Mouse (Mus musculus) heart, postnatal 0 days (tissue): ENCODE results near the gene Gpr39. TPM values are rescaled to one million over a fixed set of nuclear protein-coding genes. Genes with fewer than 3 reads are reported as not detected.

Source experiments
- ATAC-seq: fragments of 200-750 bp; cut with Nextera tagmentation; 2 replicates; pipeline ENCODE4 v1.8.0; 2017; ENCODE audit warnings: low read depth, moderate number of reproducible peaks, moderate library complexity; ENCODE audit not compliant: insufficient read depth
- DNase-seq: peaks from one replicate; pipeline ENCODE4 v3.0.0-alpha.2; 2016; ENCODE audit warnings: low spot score
- H3K27ac ChIP-seq: fragments of 300-500 bp; sonication (generic); 2 replicates; pipeline ENCODE4 v1.5.1; 2014; ENCODE audit warnings: low read depth, mild to moderate bottlenecking
- H3K27me3 ChIP-seq: fragments of 300-500 bp; sonication (generic); 2 replicates; pipeline ENCODE4 v1.6.1; 2014; ENCODE audit warnings: low read length, mixed read lengths; ENCODE audit not compliant: control insufficient read depth, insufficient read depth
- H3K36me3 ChIP-seq: fragments of 300-500 bp; sonication (generic); replicated peaks from 2 replicates; pipeline ENCODE4 v1.6.1; 2014; ENCODE audit warnings: low read length, mixed read lengths; ENCODE audit not compliant: control insufficient read depth, insufficient read depth
- H3K4me1 ChIP-seq: fragments of 300-500 bp; sonication (generic); 2 replicates; pipeline ENCODE4 v1.6.1; 2014; ENCODE audit warnings: antibody characterized with exemption; ENCODE audit not compliant: control insufficient read depth, insufficient read depth
- H3K4me2 ChIP-seq: fragments of 300-500 bp; sonication (generic); 2 replicates; pipeline ENCODE4 v1.6.1; 2014; ENCODE audit warnings: low read depth, mild to moderate bottlenecking, low read length, moderate library complexity
- H3K4me3 ChIP-seq: fragments of 300-500 bp; sonication (generic); 2 replicates; pipeline ENCODE4 v1.5.1; 2014; ENCODE audit warnings: low read depth, low read length
- H3K9ac ChIP-seq: fragments of 300-500 bp; sonication (generic); replicated peaks from 2 replicates; pipeline ENCODE4 v1.6.1; 2014; ENCODE audit warnings: low read depth, low read length, mixed read lengths
- H3K9me3 ChIP-seq: fragments of 300-500 bp; sonication (generic); replicated peaks from 2 replicates; pipeline ENCODE4 v1.6.1; 2016; ENCODE audit warnings: low read length; ENCODE audit not compliant: control insufficient read depth
- CTCF ChIP-seq: IDR thresholded peaks from 2 replicates; pipeline ENCODE4 v1.5.1; 2016; ENCODE audit warnings: antibody characterized with exemption, control low read depth, low read depth
- EP300 ChIP-seq: IDR thresholded peaks from 2 replicates; pipeline ENCODE4 v1.6.1; 2016; ENCODE audit warnings: antibody characterized with exemption, low read depth
- WGBS: fragments of 180-500 bp; shearing (Covaris S2); extraction: QIAGEN DNeasy Blood & Tissue Kit; methylation state at CpG from one replicate; pipeline ENCODE4 v1.1.7; 2014; 5-methylcytosine and 5-hydroxymethylcytosine counted together
- polyA plus RNA-seq: library from polyadenylated mRNA; unstranded; fragments of >200 nt; fragmentation: Nextera tagmentation; extraction: Ambion mirVana; gene quantifications from 2 replicates; pipeline ENCODE4 v1.2.1, GENCODE M21; 2015
- total RNA-seq: library from RNA; depleted of rRNA; stranded (reverse); fragments of >200 nt; gene quantifications from 2 replicates; pipeline ENCODE4 v1.2.3, GENCODE M21; 2014; ENCODE audit warnings: low replicate concordance

Gene Gpr39
- total and polyA plus RNA-seq, 2 experiments from 2014 or later: 0.27 to 1.1 TPM

DNA sequence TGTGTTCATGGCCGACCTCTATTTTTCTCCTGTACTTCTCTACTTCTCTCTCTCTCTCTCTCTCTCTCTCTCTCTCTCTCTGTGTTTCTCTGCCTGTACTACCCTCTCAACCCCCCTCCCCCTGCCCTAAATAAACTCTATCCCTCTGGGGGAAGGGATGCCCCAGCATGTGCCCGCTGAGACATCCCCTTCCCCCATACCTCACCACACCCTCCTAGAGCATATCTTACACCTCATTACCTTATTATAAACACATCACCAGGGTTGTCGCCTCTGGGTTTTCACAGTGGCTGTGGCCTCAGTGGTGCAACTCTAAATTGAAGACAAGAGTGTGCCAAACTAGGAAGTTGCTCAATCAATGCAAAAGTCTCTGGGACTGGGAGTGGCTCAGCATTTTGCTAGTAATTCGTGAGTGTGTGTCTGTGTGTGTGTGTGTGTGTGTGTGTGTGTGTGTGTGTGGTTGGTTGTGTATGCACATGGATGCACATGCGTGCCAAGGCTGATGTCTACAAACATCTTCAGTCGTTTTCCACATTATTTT is 52.3 kb downstream of the Gpr39 start:
- no peaks in the 10 kb centered on the region for H3K4me1 ChIP-seq
- TF ChIP-seq CTCF (no peak), EP300 (no peak)
- no peak overlapping the region for H3K9ac ChIP-seq
- no peak overlapping the region for H3K27ac ChIP-seq
- H3K27me3 ChIP-seq: no peaks in the 10 kb centered on the region
- no peaks in the 10 kb centered on the region for H3K36me3 ChIP-seq
- ATAC-seq: no peak
- 69% methylated on average over 6 of the region's 6 CpGs for WGBS
- H3K4me2 ChIP-seq: no peak overlapping the region
- no peak for DNase-seq
- no peak overlapping the region for H3K4me3 ChIP-seq
- H3K9me3 ChIP-seq: no peaks in the 10 kb centered on the region

DNA sequence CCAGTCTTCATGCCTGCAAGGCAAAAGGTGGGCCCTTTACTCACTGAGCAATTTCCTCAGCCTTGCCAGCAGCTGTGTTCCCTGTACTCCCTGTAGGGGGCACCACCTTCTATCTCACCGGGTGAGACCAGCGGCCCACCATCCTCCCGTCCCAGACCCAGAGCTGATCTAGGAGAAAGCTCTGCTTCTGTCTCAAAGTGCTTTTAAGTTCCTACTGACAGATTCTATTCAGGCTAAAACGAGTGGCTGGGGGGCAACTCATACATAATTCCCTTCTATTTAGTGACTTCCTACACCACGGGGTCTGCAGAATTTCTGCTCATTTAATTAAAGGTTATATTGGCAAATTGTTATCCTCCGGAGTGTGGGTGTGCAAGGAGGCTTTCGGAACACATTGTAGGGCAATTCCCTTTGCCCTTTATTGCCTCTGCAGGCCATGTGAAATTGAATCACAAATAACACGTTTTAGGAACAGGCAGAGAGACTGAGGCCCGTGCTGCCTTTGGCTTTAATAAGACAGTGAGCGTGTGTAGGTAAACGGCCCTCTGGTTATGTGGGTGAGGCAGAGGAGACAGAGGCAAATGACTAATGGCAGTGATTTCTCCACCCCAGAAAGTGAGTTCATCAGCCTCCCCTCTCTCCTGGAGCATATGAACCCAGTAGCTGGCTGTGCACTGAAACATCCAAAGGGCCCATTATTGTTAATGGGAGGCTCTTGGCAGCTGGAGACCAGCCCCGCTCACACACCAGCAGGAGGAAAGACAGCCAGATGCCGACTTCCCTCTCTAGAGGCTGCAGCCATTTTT is 53.1 kb downstream of the Gpr39 start:
- no peaks in the 10 kb centered on the region for H3K27me3 ChIP-seq
- H3K4me3 ChIP-seq: no peak overlapping the region
- DNase-seq: no peak
- ATAC-seq: no peak
- H3K9me3 ChIP-seq: no peaks in the 10 kb centered on the region
- WGBS: 73% methylated on average over 13 of the region's 13 CpGs
- H3K4me1 ChIP-seq: no peaks in the 10 kb centered on the region
- TF ChIP-seq EP300 (no peak), CTCF (peak; percentile 5; the same call in 1 of the 2 replicates)
- no peak overlapping the region for H3K9ac ChIP-seq
- H3K27ac ChIP-seq: no peak overlapping the region
- no peak overlapping the region for H3K4me2 ChIP-seq
- H3K36me3 ChIP-seq: no peaks in the 10 kb centered on the region

DNA sequence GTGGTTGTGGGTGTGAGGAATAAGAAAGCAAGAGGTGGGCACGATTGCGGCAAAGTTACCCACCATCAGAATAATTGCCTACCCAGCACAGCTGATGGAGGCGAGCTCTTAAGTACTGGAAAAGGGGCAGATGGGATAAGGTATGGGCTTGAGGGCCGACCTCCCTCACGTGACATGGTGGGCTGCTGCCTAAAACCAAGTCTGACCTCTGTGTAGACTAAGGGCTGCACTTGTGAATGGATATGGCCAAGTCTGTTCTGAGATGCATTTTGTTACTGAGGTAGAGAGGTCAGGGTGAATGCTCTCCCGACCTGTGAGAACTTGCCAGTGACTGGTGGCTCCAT is 53.7 kb downstream of the Gpr39 start:
- H3K4me1 ChIP-seq: no peaks in the 10 kb centered on the region
- no peak overlapping the region for H3K27ac ChIP-seq
- H3K4me2 ChIP-seq: no peak overlapping the region
- no peaks in the 10 kb centered on the region for H3K27me3 ChIP-seq
- H3K9ac ChIP-seq: no peak overlapping the region
- DNase-seq (no peak), ATAC-seq (no peak)
- TF ChIP-seq EP300 (no peak), CTCF (no peak)
- H3K9me3 ChIP-seq: no peaks in the 10 kb centered on the region
- no peak overlapping the region for H3K4me3 ChIP-seq
- 75% methylated on average over 6 of the region's 6 CpGs for WGBS
- no peaks in the 10 kb centered on the region for H3K36me3 ChIP-seq

DNA sequence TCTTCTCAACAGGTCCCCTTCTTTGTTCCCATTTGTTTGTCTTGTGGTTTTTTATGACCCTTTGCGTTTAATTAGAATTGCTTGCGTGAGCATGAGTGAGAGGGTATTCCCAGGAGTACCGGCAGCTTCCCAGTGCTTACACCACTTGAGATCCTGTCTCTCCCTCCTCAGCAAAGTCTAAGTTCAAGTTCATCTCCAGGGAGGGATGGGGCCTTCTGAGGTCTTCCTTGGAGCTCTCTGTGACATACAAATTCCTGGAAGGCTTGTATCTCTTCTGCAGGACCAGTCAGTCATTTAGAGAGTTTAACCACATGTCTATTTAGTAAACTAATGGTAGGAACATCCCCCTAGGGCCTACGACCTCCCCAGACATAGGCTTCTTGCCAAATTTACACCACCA is 55.1 kb downstream of the Gpr39 start:
- DNase-seq (no peak), ATAC-seq (no peak)
- no peaks in the 10 kb centered on the region for H3K27me3 ChIP-seq
- no peak overlapping the region for H3K4me3 ChIP-seq
- H3K4me1 ChIP-seq: no peaks in the 10 kb centered on the region
- TF ChIP-seq EP300 (no peak), CTCF (no peak)
- H3K36me3 ChIP-seq: no peaks in the 10 kb centered on the region
- H3K4me2 ChIP-seq: no peak overlapping the region
- H3K9ac ChIP-seq: no peak overlapping the region
- no peak overlapping the region for H3K27ac ChIP-seq
- no peaks in the 10 kb centered on the region for H3K9me3 ChIP-seq
- WGBS: 73% methylated on average over 4 of the region's 4 CpGs

DNA sequence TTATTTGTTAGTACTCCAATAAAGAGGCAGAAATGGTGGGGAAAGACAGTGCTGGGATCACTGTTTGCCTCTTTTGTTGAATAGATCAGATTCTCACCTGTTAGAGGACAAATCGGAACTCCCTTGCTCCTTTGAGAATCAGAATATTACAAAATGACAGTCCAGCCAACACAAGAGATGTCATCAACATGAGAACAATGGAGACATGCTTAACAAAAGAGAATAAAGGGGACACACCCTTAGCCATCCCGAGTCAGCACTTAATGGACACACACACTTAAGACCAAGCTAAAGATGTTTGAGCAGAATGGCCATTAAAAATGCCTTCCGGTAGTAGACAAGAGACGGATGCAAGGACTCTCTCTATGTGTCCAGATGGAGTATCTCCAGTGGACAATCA is 68.0 kb downstream of the Gpr39 start:
- H3K36me3 ChIP-seq: no peaks in the 10 kb centered on the region
- TF ChIP-seq EP300 (no peak), CTCF (no peak)
- no peak overlapping the region for H3K27ac ChIP-seq
- WGBS: 87% methylated on average over 4 of the region's 4 CpGs
- H3K4me1 ChIP-seq: no peaks in the 10 kb centered on the region
- no peak overlapping the region for H3K4me3 ChIP-seq
- DNase-seq (no peak), ATAC-seq (no peak)
- no peaks in the 10 kb centered on the region for H3K9me3 ChIP-seq
- H3K9ac ChIP-seq: no peak overlapping the region
- no peaks in the 10 kb centered on the region for H3K27me3 ChIP-seq
- H3K4me2 ChIP-seq: no peak overlapping the region
